In genomic region chr2:125122624-125123476, GRCm38 (mm10) we compare ENCODE assay signal across 8 mouse cellular contexts. TPM values are rescaled to one million over a fixed set of nuclear protein-coding genes. Genes with fewer than 3 reads are reported as not detected.
DNase-seq lines count a peak whose midpoint lies in the region; ATAC-seq and TF ChIP-seq lines count a peak whose summit lies in the region.

No protein-coding gene starts in this region.

- peak overlapping the region; percentile 98 for H3K9ac ChIP-seq in embryonic facial prominence, embryonic 14.5 days (ENCODE audit: low read depth, low read length)
- peak overlapping the region; percentile 97 for H3K9ac ChIP-seq in limb, embryonic 13.5 days
- H3K9ac ChIP-seq in midbrain, embryonic 13.5 days (replicated peaks), result peak overlapping the region; percentile 98

- no peak for TF ChIP-seq POLR2A in small intestine, adult 2 months (IDR thresholded peaks at IDR 0.05; ENCODE audit: low read depth, low read length)

- H3K4me2 ChIP-seq in embryonic facial prominence, embryonic 14.5 days (ENCODE audit: low read depth, low read length), result peak overlapping the region; percentile 63
- peak overlapping the region; percentile 63 for H3K4me2 ChIP-seq in limb, embryonic 13.5 days (replicated peaks)
- H3K4me2 ChIP-seq in midbrain, embryonic 13.5 days (replicated peaks), result peak overlapping the region; percentile 78

- peak; percentile 62 for DNase-seq in 3T3-L1 (ENCODE audit: low read depth, low spot score)
- peak; percentile 17 to 28 for DNase-seq in adrenal gland, postnatal 4 days (ENCODE audit: low spot score in 2 of 2)
- DNase-seq in embryonic facial prominence, embryonic 14.5 days (ENCODE audit: low spot score), result peak; percentile 54
- DNase-seq in heart, embryonic 10.5 days (ENCODE audit: low spot score), result peak; percentile 81
- peak; percentile 26 for DNase-seq in kidney, adult 9 months

- TF ChIP-seq CTCF in small intestine, adult 2 months (IDR thresholded peaks at IDR 0.05; ENCODE audit: extremely low read depth, insufficient read length, insufficient replicate concordance, low read depth, low read length), result no peak

- H3K27ac ChIP-seq in embryonic facial prominence, embryonic 14.5 days (replicated peaks; ENCODE audit: low read depth, low read length), result peak overlapping the region; percentile 95
- peak overlapping the region; percentile 99 for H3K27ac ChIP-seq in heart, embryonic 10.5 days
- H3K27ac ChIP-seq in limb, embryonic 13.5 days, result peak overlapping the region; percentile 86
- H3K27ac ChIP-seq in midbrain, embryonic 13.5 days, result peak overlapping the region; percentile 97
- no peak overlapping the region for H3K27ac ChIP-seq in small intestine, adult 2 months (ENCODE audit: insufficient read depth, low read depth, low read length)

- no peaks in the 10 kb centered on the region for H3K27me3 ChIP-seq in embryonic facial prominence, embryonic 14.5 days (replicated peaks; ENCODE audit: control insufficient read depth, insufficient read depth, low read length)
- no peaks in the 10 kb centered on the region for H3K27me3 ChIP-seq in heart, embryonic 10.5 days (ENCODE audit: insufficient read depth, poor library complexity, severe bottlenecking)
- 0 out of 2 replicates have a peak, but pooled peaks cover 4% of the 10 kb centered on the region for H3K27me3 ChIP-seq in limb, embryonic 13.5 days
- H3K27me3 ChIP-seq in midbrain, embryonic 13.5 days, result no peaks in the 10 kb centered on the region
- 0 out of 2 replicates have a peak, but pooled peaks cover 3% of the 10 kb centered on the region for H3K27me3 ChIP-seq in small intestine, adult 2 months (ENCODE audit: control insufficient read depth, insufficient read depth, low read length)

- H3K4me1 ChIP-seq in embryonic facial prominence, embryonic 14.5 days (ENCODE audit: control insufficient read depth, insufficient read depth, low read length), result peaks cover 9% of the 10 kb centered on the region
- H3K4me1 ChIP-seq in heart, embryonic 10.5 days, result peaks cover 29% of the 10 kb centered on the region
- peaks cover 17% of the 10 kb centered on the region for H3K4me1 ChIP-seq in limb, embryonic 13.5 days
- H3K4me1 ChIP-seq in midbrain, embryonic 13.5 days (replicated peaks), result peaks cover 32% of the 10 kb centered on the region
- no peaks in the 10 kb centered on the region for H3K4me1 ChIP-seq in small intestine, adult 2 months (ENCODE audit: control insufficient read depth, insufficient read depth, insufficient read length, low read length)

- peak overlapping the region; percentile 79 for H3K4me3 ChIP-seq in embryonic facial prominence, embryonic 14.5 days (ENCODE audit: low read depth, low read length)
- H3K4me3 ChIP-seq in heart, embryonic 10.5 days, result peak overlapping the region; percentile 88
- H3K4me3 ChIP-seq in limb, embryonic 13.5 days, result peak overlapping the region; percentile 80
- H3K4me3 ChIP-seq in midbrain, embryonic 13.5 days (replicated peaks), result peak overlapping the region; percentile 83
- H3K4me3 ChIP-seq in small intestine, adult 2 months (ENCODE audit: low read depth, low read length), result peak overlapping the region; percentile 84

- H3K9me3 ChIP-seq in embryonic facial prominence, embryonic 14.5 days (ENCODE audit: control insufficient read depth, low read length), result no peaks in the 10 kb centered on the region
- no peaks in the 10 kb centered on the region for H3K9me3 ChIP-seq in heart, embryonic 10.5 days
- H3K9me3 ChIP-seq in limb, embryonic 13.5 days, result no peaks in the 10 kb centered on the region
- no peaks in the 10 kb centered on the region for H3K9me3 ChIP-seq in midbrain, embryonic 13.5 days

- peak; percentile 73 for ATAC-seq in embryonic facial prominence, embryonic 14.5 days (ENCODE audit: low read depth)
- peak; percentile 76 for ATAC-seq in limb, embryonic 13.5 days (ENCODE audit: low FRiP score, low read depth)
- peak; percentile 86 for ATAC-seq in midbrain, embryonic 13.5 days

- no peaks in the 10 kb centered on the region for H3K36me3 ChIP-seq in embryonic facial prominence, embryonic 14.5 days (ENCODE audit: control insufficient read depth, insufficient read depth, low read length)
- H3K36me3 ChIP-seq in heart, embryonic 10.5 days, result no peaks in the 10 kb centered on the region
- peaks cover 3% of the 10 kb centered on the region; the same call in 1 of the 2 replicates for H3K36me3 ChIP-seq in limb, embryonic 13.5 days
- H3K36me3 ChIP-seq in midbrain, embryonic 13.5 days, result no peaks in the 10 kb centered on the region
- no peaks in the 10 kb centered on the region for H3K36me3 ChIP-seq in small intestine, adult 2 months (ENCODE audit: control insufficient read depth, insufficient read depth, low read length)

- under 1% methylated on average over 36 of the region's 59 CpGs for WGBS in embryonic facial prominence, embryonic 14.5 days
- WGBS in heart, embryonic 10.5 days, result under 1% methylated on average over 55 of the region's 59 CpGs
- under 1% methylated on average over 53 of the region's 59 CpGs for WGBS in limb, embryonic 13.5 days
- under 1% methylated on average over 46 of the region's 59 CpGs for WGBS in midbrain, embryonic 13.5 days
- 2% methylated on average over 49 of the region's 59 CpGs for WGBS in small intestine, adult 2 months

RNA-seq across cellular contexts. Expression of gene Myef2, which starts 0.6 kb away (rescaled TPM):
- 10 to 100 TPM; 52.9 to 63.2 TPM for total RNA-seq in adrenal gland, postnatal 4 days (2021)
- polyA plus RNA-seq in embryonic facial prominence, embryonic 14.5 days (2014; fragmentation: Nextera tagmentation; extraction: Ambion mirVana), result 92.6 and 101 TPM in 2 replicates
- 81.0 and 83.1 TPM in 2 replicates for polyA plus RNA-seq in heart, embryonic 10.5 days (2016; fragmentation: Nextera tagmentation; extraction: Ambion mirVana)
- 116 and 118 TPM in 2 replicates for polyA plus RNA-seq in limb, embryonic 13.5 days (2015; fragmentation: Nextera tagmentation; extraction: Ambion mirVana)
- polyA plus RNA-seq in midbrain, embryonic 13.5 days (2015; fragmentation: Nextera tagmentation; extraction: Ambion mirVana), result 244 and 271 TPM in 2 replicates
- polyA plus RNA-seq in small intestine, adult 2 months (2012; rRNA removed), result 0.58 and 1.8 TPM in 2 replicates

RNA-seq across cellular contexts. Expression of gene Ctxn2, which starts 13.6 kb away (rescaled TPM):
- not detected for total RNA-seq in adrenal gland, postnatal 4 days (2021)
- polyA plus RNA-seq in embryonic facial prominence, embryonic 14.5 days (2014; fragmentation: Nextera tagmentation; extraction: Ambion mirVana), result not detected in 2 replicates
- not detected in 2 replicates for polyA plus RNA-seq in heart, embryonic 10.5 days (2016; fragmentation: Nextera tagmentation; extraction: Ambion mirVana)
- 0.19 TPM in 1 of 2 replicates, not detected in the other for polyA plus RNA-seq in limb, embryonic 13.5 days (2015; fragmentation: Nextera tagmentation; extraction: Ambion mirVana)
- 4.2 and 5.0 TPM in 2 replicates for polyA plus RNA-seq in midbrain, embryonic 13.5 days (2015; fragmentation: Nextera tagmentation; extraction: Ambion mirVana)
- not detected in 2 replicates for polyA plus RNA-seq in small intestine, adult 2 months (2012; rRNA removed)

RNA-seq across cellular contexts. Expression of gene Slc12a1, which starts 29.5 kb away (rescaled TPM):
- 10 to 100 TPM in 1 of 2 experiments, under 1 TPM in 1; 0.79 to 29.2 TPM for total RNA-seq in adrenal gland, postnatal 4 days (2021)
- polyA plus RNA-seq in embryonic facial prominence, embryonic 14.5 days (2014; fragmentation: Nextera tagmentation; extraction: Ambion mirVana), result not detected in 2 replicates
- polyA plus RNA-seq in heart, embryonic 10.5 days (2016; fragmentation: Nextera tagmentation; extraction: Ambion mirVana), result not detected in 2 replicates
- polyA plus RNA-seq in limb, embryonic 13.5 days (2015; fragmentation: Nextera tagmentation; extraction: Ambion mirVana), result 0.08 TPM in 1 of 2 replicates, not detected in the other
- polyA plus RNA-seq in midbrain, embryonic 13.5 days (2015; fragmentation: Nextera tagmentation; extraction: Ambion mirVana), result not detected in 2 replicates
- polyA plus RNA-seq in small intestine, adult 2 months (2012; rRNA removed), result not detected in 2 replicates

RNA-seq across cellular contexts. Expression of gene Slc24a5, which starts 54.9 kb away (rescaled TPM):
- total RNA-seq in adrenal gland, postnatal 4 days (2021), result under 1 TPM; 0.14 to 0.45 TPM
- polyA plus RNA-seq in embryonic facial prominence, embryonic 14.5 days (2014; fragmentation: Nextera tagmentation; extraction: Ambion mirVana), result 7.0 and 7.5 TPM in 2 replicates
- polyA plus RNA-seq in heart, embryonic 10.5 days (2016; fragmentation: Nextera tagmentation; extraction: Ambion mirVana), result 3.1 and 4.8 TPM in 2 replicates
- polyA plus RNA-seq in limb, embryonic 13.5 days (2015; fragmentation: Nextera tagmentation; extraction: Ambion mirVana), result 3.5 and 4.3 TPM in 2 replicates
- polyA plus RNA-seq in midbrain, embryonic 13.5 days (2015; fragmentation: Nextera tagmentation; extraction: Ambion mirVana), result 5.6 and 5.7 TPM in 2 replicates
- polyA plus RNA-seq in small intestine, adult 2 months (2012; rRNA removed), result not detected in 2 replicates

Comparison
In these comparisons a context has a peak if more than half of its experiments do, and no peak if none do; other contexts are left out.
1. DNase-seq: peak in every context shown above with its lines; median percentile 81 in heart, embryonic 10.5 days; 62 in 3T3-L1; 54 in embryonic facial prominence, embryonic 14.5 days; 26 in kidney, adult 9 months; 22 in adrenal gland, postnatal 4 days.
2. RNA of gene Myef2, which starts 0.6 kb away (polyA plus RNA-seq): 244 to 271 TPM in midbrain, embryonic 13.5 days, 116 to 118 TPM in limb, embryonic 13.5 days, 92.6 to 101 TPM in embryonic facial prominence, embryonic 14.5 days and 81.0 to 83.1 TPM in heart, embryonic 10.5 days; 0.58 to 1.8 TPM in small intestine, adult 2 months; every median in the first group is over 10 times any median in the second.
3. Peak in every context shown above with its lines, with median percentiles within 50 percentile points of each other: ATAC-seq, H3K4me2 ChIP-seq, H3K4me3 ChIP-seq and H3K9ac ChIP-seq.